Mouse (Mus musculus) CH12.LX (cell line): ENCODE measurements around the gene Fads3. TPM values are rescaled to one million over a fixed set of nuclear protein-coding genes. Genes with fewer than 3 reads are reported as not detected.

ENCODE experiments used
- DNase-seq: peaks from one replicate; pipeline ENCODE4 v3.0.0-alpha.2; 2013; ENCODE audit errors: extremely low read depth
- H3K27ac ChIP-seq: 2 replicates; pipeline ENCODE4 v1.5.1; 2012; ENCODE audit warnings: low read depth, mild to moderate bottlenecking, control low read depth, moderate library complexity; ENCODE audit not compliant: insufficient read depth
- H3K27me3 ChIP-seq: replicated peaks from 2 replicates; pipeline ENCODE3; 2012; ENCODE audit warnings: inconsistent platforms
- H3K36me3 ChIP-seq, 2 experiments: replicated peaks in 1 of 2; 2 replicates each; pipeline versions ENCODE3 to v1.6.1; 2012; ENCODE audit warnings: inconsistent platforms in 1 of 2, low read length in 1 of 2, mild to moderate bottlenecking in 1 of 2, mixed read lengths in 1 of 2, moderate library complexity in 1 of 2; ENCODE audit not compliant: control insufficient read depth in 1 of 2, insufficient read depth in 1 of 2
- H3K4me1 ChIP-seq, 2 experiments: 2 replicates each; pipeline ENCODE4 v1.6.1; 2012; ENCODE audit warnings: inconsistent platforms in 1 of 2, moderate library complexity in 1 of 2; ENCODE audit not compliant: insufficient read depth in 2 of 2, control insufficient read depth in 1 of 2
- H3K4me2 ChIP-seq: 2 replicates; pipeline ENCODE4 v1.6.1; 2012; ENCODE audit warnings: low read depth, mild to moderate bottlenecking, control low read depth; ENCODE audit not compliant: poor library complexity, insufficient read depth, severe bottlenecking
- H3K4me3 ChIP-seq, 3 experiments: fragments of 150-350 bp in 1 of 3; sonication (generic) in 1 of 3; replicated peaks in 1 of 3; 2 replicates each; pipeline versions ENCODE3 to v1.5.1; 2011 to 2012; ENCODE audit warnings: low read depth in 2 of 3, low read length in 2 of 3, mild to moderate bottlenecking in 2 of 3, moderate library complexity in 2 of 3, control low read depth in 1 of 3, improper control_type of control experiment in 1 of 3, inconsistent platforms in 1 of 3, mixed read lengths in 1 of 3; ENCODE audit not compliant: poor library complexity in 1 of 3
- H3K79me2 ChIP-seq: replicated peaks from 2 replicates; pipeline ENCODE4 v1.6.1; 2012; ENCODE audit warnings: mild to moderate bottlenecking, moderate library complexity; ENCODE audit not compliant: control insufficient read depth, poor library complexity, insufficient read depth, severe bottlenecking; ENCODE audit errors: extremely low read depth
- H3K9ac ChIP-seq: 2 replicates; pipeline ENCODE4 v1.6.1; 2012; ENCODE audit warnings: low read depth, mild to moderate bottlenecking, control low read depth, moderate library complexity; ENCODE audit not compliant: insufficient read depth
- H3K9me3 ChIP-seq: replicated peaks from 2 replicates; pipeline ENCODE3; 2012; ENCODE audit warnings: low read length, inconsistent platforms, mixed read lengths
- CHD1 ChIP-seq: IDR thresholded peaks from 2 replicates; pipeline ENCODE4 v1.6.1; 2012; ENCODE audit warnings: low read depth, low read length, improper control_type of control experiment, inconsistent platforms
- E2F4 ChIP-seq: IDR thresholded peaks from 2 replicates; pipeline ENCODE4 v1.6.1; 2011; ENCODE audit warnings: low read depth, low read length, improper control_type of control experiment; ENCODE audit not compliant: insufficient replicate concordance
- EP300 ChIP-seq: IDR thresholded peaks from 2 replicates; pipeline ENCODE4 v1.6.1; 2011; ENCODE audit warnings: low read length, improper control_type of control experiment
- GABPA ChIP-seq: IDR thresholded peaks from 2 replicates; pipeline ENCODE4 v1.6.1; 2012; ENCODE audit warnings: low read depth, low read length, improper control_type of control experiment, inconsistent platforms; ENCODE audit not compliant: insufficient replicate concordance
- HCFC1 ChIP-seq: IDR thresholded peaks from 2 replicates; pipeline ENCODE4 v1.6.1; 2012; ENCODE audit warnings: low read depth, mild to moderate bottlenecking, inconsistent platforms, low read length, improper control_type of control experiment
- IRF4 ChIP-seq: IDR thresholded peaks from 2 replicates; pipeline ENCODE4 v1.6.1; 2014; ENCODE audit warnings: low read depth, mild to moderate bottlenecking, inconsistent platforms, low read length, improper control_type of control experiment
- KAT2A ChIP-seq: IDR thresholded peaks from 2 replicates; pipeline ENCODE4 v1.6.1; 2012; ENCODE audit warnings: low read length, improper control_type of control experiment, inconsistent platforms; ENCODE audit not compliant: insufficient replicate concordance
- MAX ChIP-seq: IDR thresholded peaks from 2 replicates; pipeline ENCODE4 v1.6.1; 2011; ENCODE audit warnings: low read length, improper control_type of control experiment
- MAZ ChIP-seq: IDR thresholded peaks from 2 replicates; pipeline ENCODE4 v1.6.1; 2012; ENCODE audit warnings: low read depth, mild to moderate bottlenecking, inconsistent platforms, low read length, improper control_type of control experiment, moderate library complexity
- NELFE ChIP-seq: IDR thresholded peaks from 2 replicates; pipeline ENCODE4 v1.6.1; 2011; ENCODE audit warnings: low read depth, low read length, improper control_type of control experiment
- NRF1 ChIP-seq: IDR thresholded peaks from 2 replicates; pipeline ENCODE4 v1.6.1; 2014; ENCODE audit warnings: low read depth, mild to moderate bottlenecking, inconsistent platforms, low read length, improper control_type of control experiment, moderate library complexity
- PAX5 ChIP-seq: IDR thresholded peaks from 2 replicates; pipeline ENCODE4 v1.6.1; 2012; ENCODE audit warnings: low read length, inconsistent platforms, mixed read lengths
- POLR2A ChIP-seq: IDR thresholded peaks from 2 replicates; pipeline ENCODE4 v1.6.1; 2011; ENCODE audit warnings: low read depth, mild to moderate bottlenecking, improper control_type of control experiment, low read length
- POLR2AphosphoS2 ChIP-seq: IDR thresholded peaks from 2 replicates; pipeline ENCODE4 v1.6.1; 2011; ENCODE audit warnings: low read depth, low read length, improper control_type of control experiment
- SIN3A ChIP-seq: IDR thresholded peaks from 2 replicates; pipeline ENCODE4 v1.6.1; 2012; ENCODE audit warnings: low read length, improper control_type of control experiment, inconsistent platforms
- UBTF ChIP-seq: IDR thresholded peaks from 2 replicates; pipeline ENCODE4 v1.6.1; 2012; ENCODE audit warnings: low read depth, mild to moderate bottlenecking, inconsistent platforms, low read length, improper control_type of control experiment, moderate library complexity
- USF1 ChIP-seq: IDR thresholded peaks from 2 replicates; pipeline ENCODE4 v1.6.1; 2014; ENCODE audit warnings: low read depth, mild to moderate bottlenecking, inconsistent platforms, low read length, improper control_type of control experiment
- USF2 ChIP-seq: conservative IDR thresholded peaks from 2 replicates; pipeline ENCODE4 v1.6.1; 2011; ENCODE audit warnings: low read depth, low read length, improper control_type of control experiment
- ZC3H11A ChIP-seq: IDR thresholded peaks from 2 replicates; pipeline ENCODE4 v1.6.1; 2012; ENCODE audit warnings: low read depth, mild to moderate bottlenecking, inconsistent platforms, low read length, improper control_type of control experiment
- ZKSCAN1 ChIP-seq: IDR thresholded peaks from 2 replicates; pipeline ENCODE4 v1.6.1; 2012; ENCODE audit warnings: low read depth, inconsistent platforms, low read length, improper control_type of control experiment, borderline replicate concordance
- ZMIZ1 ChIP-seq: IDR thresholded peaks from 2 replicates; pipeline ENCODE4 v1.6.1; 2012; ENCODE audit warnings: low read depth, mild to moderate bottlenecking, inconsistent platforms, low read length, improper control_type of control experiment
- dilution Hi-C: fragments of 300-500 bp; cut with MboI; formaldehyde crosslinking; loops from 2 replicates; pipeline ENCODE4 v1.14.3; 2020; ENCODE audit warnings: low sequenced_read_pairs; ENCODE audit not compliant: extremely low pct_unique_long_range_greater_than_20kb, extremely low pct_ligation_motif_present
- in situ Hi-C: fragments of 300-500 bp; cut with MboI; formaldehyde crosslinking; loops from 3 replicates; pipeline ENCODE4 v1.14.3; 2019; ENCODE audit warnings: low sequenced_read_pairs, low pct_ligation_motif_present, low pct_unique_long_range_greater_than_20kb, mixed read lengths
- polyA plus RNA-seq: library from polyadenylated mRNA; unstranded; fragments of >175 nt; gene quantifications from 2 replicates; pipeline ENCODE4 v1.2.1, GENCODE M21; 2012; ENCODE audit warnings: low read depth; ENCODE audit not compliant: insufficient read length
- total RNA-seq, 2 experiments: library from RNA; depleted of rRNA; stranded (reverse); fragments of 300-350 nt in 1 of 2; fragments of >200 nt in 1 of 2; gene quantifications; 2 replicates each; pipeline ENCODE4 v1.2.3; 2012 to 2014

Fads3 gene
- total and polyA plus RNA-seq, 3 experiments = 0.29 to 1.1 TPM; not detected in 1

- H3K27ac ChIP-seq = no peak overlapping the region
- TF ChIP-seq POLR2AphosphoS2 (no peak), PAX5 (no peak), CHD1 (no peak), NELFE (no peak), ZC3H11A (no peak), NRF1 (no peak), MAZ (no peak), UBTF (no peak), ZMIZ1 (no peak), SIN3A (no peak), USF1 (no peak), GABPA (no peak)
- no peaks in the 10 kb centered on the region for H3K9me3 ChIP-seq
- no peaks in the 10 kb centered on the region for H3K79me2 ChIP-seq
- DNase-seq = no peak
- no peak overlapping the region for H3K4me2 ChIP-seq
- H3K9ac ChIP-seq = no peak overlapping the region
- peaks cover 2% of the 10 kb centered on the region for H3K27me3 ChIP-seq
- H3K4me3 ChIP-seq = no peak overlapping the region
- in situ Hi-C loops (no loop called here), dilution Hi-C loops (no loop called here)
- peaks cover 7 to 53% of the 10 kb centered on the region in 2 experiments for H3K4me1 ChIP-seq
- H3K36me3 ChIP-seq = no peaks in the 10 kb centered on the region
Observed at GRCm38 (mm10) chr19:10060783-10061590, 19.6 kb downstream of the Fads3 start.

GRCm38 (mm10) chr19:10061624-10062023, 20.3 kb downstream of the Fads3 start:
- dilution Hi-C loops = no loop called here
- no peak overlapping the region for H3K4me3 ChIP-seq
- H3K27ac ChIP-seq = no peak overlapping the region

More at GRCm38 (mm10) chr19:10061624-10062023, 20.3 kb downstream of the Fads3 start:
- H3K79me2 ChIP-seq = no peaks in the 10 kb centered on the region
- H3K9me3 ChIP-seq = no peaks in the 10 kb centered on the region
- H3K4me2 ChIP-seq = no peak overlapping the region
- in situ Hi-C loops = no loop called here
- TF ChIP-seq E2F4 (no peak), KAT2A (no peak), USF2 (no peak), POLR2A (no peak), MAX (no peak), EP300 (no peak), IRF4 (no peak), ZKSCAN1 (no peak), PAX5 (no peak), HCFC1 (no peak)
- H3K27me3 ChIP-seq = peaks cover 2% of the 10 kb centered on the region
- H3K9ac ChIP-seq = no peak overlapping the region
- DNase-seq = no peak
- H3K4me1 ChIP-seq = peaks cover 7 to 60% of the 10 kb centered on the region in 2 experiments
- no peaks in the 10 kb centered on the region for H3K36me3 ChIP-seq
